Mouse (Mus musculus): ENCODE data around the gene Anapc4. TPM values are rescaled to one million over a fixed set of nuclear protein-coding genes. Genes with fewer than 3 reads are reported as not detected.

Gene Anapc4
- total and polyA plus RNA-seq, 3 experiments = 66.4 to 87.0 (median 85.6) TPM

GRCm38 (mm10) chr5:52821691-52822090 is 12.1 kb upstream of the Anapc4 start:
- in situ Hi-C loops (cut with MboI; ENCODE audit: low pct_ligation_motif_present, low pct_unique_long_range_greater_than_20kb, low sequenced_read_pairs) (loop anchor here (25.0 kb wide), 1 partner anchor 309 kb away; no protein-coding TSS in a partner anchor), dilution Hi-C loops (cut with MboI; ENCODE audit: extremely low pct_ligation_motif_present, extremely low pct_unique_long_range_greater_than_20kb, low sequenced_read_pairs) (no loop called here)
- Histone ChIP-seq H3K79me2 (replicated peaks; ENCODE audit: control insufficient read depth, extremely low read depth, insufficient read depth, poor library complexity, severe bottlenecking) (no peaks in the 10 kb centered on the region), H3K4me1 (ENCODE audit: control insufficient read depth in 1 of 2, insufficient read depth in 2 of 2) (no peaks in the 10 kb centered on the region), H3K36me3 (replicated peaks in 1 of 2; ENCODE audit: control insufficient read depth in 1 of 2, insufficient read depth in 1 of 2, low read length in 1 of 2) (peaks cover 52 to 73% of the 10 kb centered on the region in 2 experiments), H3K27me3 (replicated peaks) (no peaks in the 10 kb centered on the region), H3K4me2 (ENCODE audit: insufficient read depth, low read depth, poor library complexity, severe bottlenecking) (no peak overlapping the region), H3K9ac (ENCODE audit: insufficient read depth, low read depth) (no peak overlapping the region), H3K4me3 (replicated peaks in 1 of 3; ENCODE audit: low read depth in 2 of 3, low read length in 2 of 3, poor library complexity in 1 of 3) (no peak overlapping the region), H3K9me3 (replicated peaks; ENCODE audit: low read length) (no peaks in the 10 kb centered on the region), H3K27ac (ENCODE audit: insufficient read depth, low read depth) (no peak overlapping the region)
- DNase-seq (ENCODE audit: extremely low read depth) = peak; percentile 31
- TF ChIP-seq RAD21 (IDR thresholded peaks at IDR 0.05; ENCODE audit: low read depth, low read length) = peak; percentile 73
- TF ChIP-seq SMC3 (IDR thresholded peaks at IDR 0.05; ENCODE audit: low read depth, low read length) = peak; percentile 49
- peak in 1 of 2 experiments; percentile 69; a peak in 2 of 4 replicates for TF ChIP-seq CTCF (conservative IDR thresholded peaks at IDR 0.05 in 1 of 2, IDR thresholded peaks at IDR 0.05 in 1 of 2; ENCODE audit: low read depth in 2 of 2, low read length in 2 of 2)
- TF ChIP-seq MXI1 (IDR thresholded peaks at IDR 0.05; ENCODE audit: low read depth, low read length) = no peak

- no peak overlapping the region for H3K27ac ChIP-seq (ENCODE audit: insufficient read depth, low read depth)
- no peaks in the 10 kb centered on the region for H3K27me3 ChIP-seq (replicated peaks)
- H3K4me3 ChIP-seq (replicated peaks in 1 of 3; ENCODE audit: low read depth in 2 of 3, low read length in 2 of 3, poor library complexity in 1 of 3) = no peak overlapping the region
- no peaks in the 10 kb centered on the region for H3K9me3 ChIP-seq (replicated peaks; ENCODE audit: low read length)
- dilution Hi-C loops (cut with MboI; ENCODE audit: extremely low pct_ligation_motif_present, extremely low pct_unique_long_range_greater_than_20kb, low sequenced_read_pairs) (no loop called here), in situ Hi-C loops (cut with MboI; ENCODE audit: low pct_ligation_motif_present, low pct_unique_long_range_greater_than_20kb, low sequenced_read_pairs) (no loop called here)
- H3K9ac ChIP-seq (ENCODE audit: insufficient read depth, low read depth) = no peak overlapping the region
- DNase-seq (ENCODE audit: extremely low read depth) = no peak
- peaks cover 20 to 41% of the 10 kb centered on the region in 2 experiments for H3K36me3 ChIP-seq (replicated peaks in 1 of 2; ENCODE audit: control insufficient read depth in 1 of 2, insufficient read depth in 1 of 2, low read length in 1 of 2)
- TF ChIP-seq SMC3 (IDR thresholded peaks at IDR 0.05; ENCODE audit: low read depth, low read length) = no peak
- no peak for TF ChIP-seq ETS1 (conservative IDR thresholded peaks at IDR 0.05; ENCODE audit: low read depth, low read length)
- TF ChIP-seq ZC3H11A (IDR thresholded peaks at IDR 0.05; ENCODE audit: low read depth, low read length) = no peak
- no peak for TF ChIP-seq ELF1 (IDR thresholded peaks at IDR 0.05; ENCODE audit: low read depth, low read length)
- no peak for TF ChIP-seq HCFC1 (IDR thresholded peaks at IDR 0.05; ENCODE audit: low read depth, low read length)
- no peak for TF ChIP-seq CTCF (conservative IDR thresholded peaks at IDR 0.05 in 1 of 2, IDR thresholded peaks at IDR 0.05 in 1 of 2; ENCODE audit: low read depth in 2 of 2, low read length in 2 of 2)
- TF ChIP-seq POLR2AphosphoS2 (IDR thresholded peaks at IDR 0.05; ENCODE audit: low read depth, low read length) = no peak
- no peak for TF ChIP-seq NELFE (IDR thresholded peaks at IDR 0.05; ENCODE audit: low read depth, low read length)
- no peak overlapping the region for H3K4me2 ChIP-seq (ENCODE audit: insufficient read depth, low read depth, poor library complexity, severe bottlenecking)
- no peaks in the 10 kb centered on the region for H3K79me2 ChIP-seq (replicated peaks; ENCODE audit: control insufficient read depth, extremely low read depth, insufficient read depth, poor library complexity, severe bottlenecking)
- H3K4me1 ChIP-seq (ENCODE audit: control insufficient read depth in 1 of 2, insufficient read depth in 2 of 2) = peaks cover 0 to 3% of the 10 kb centered on the region in 2 experiments; a peak in 1 of 4 replicates
Observed at GRCm38 (mm10) chr5:52827923-52828322, 5.9 kb upstream of the Anapc4 start.

GRCm38 (mm10) chr5:52833005-52833404 is 807 bp upstream of the Anapc4 start:
- in situ Hi-C loops (cut with MboI; ENCODE audit: low pct_ligation_motif_present, low pct_unique_long_range_greater_than_20kb, low sequenced_read_pairs) (no loop called here), dilution Hi-C loops (cut with MboI; ENCODE audit: extremely low pct_ligation_motif_present, extremely low pct_unique_long_range_greater_than_20kb, low sequenced_read_pairs) (no loop called here)
- Histone ChIP-seq H3K27ac (ENCODE audit: insufficient read depth, low read depth) (no peak overlapping the region), H3K9ac (ENCODE audit: insufficient read depth, low read depth) (peak overlapping the region; percentile 89; the same call in 1 of the 2 replicates), H3K79me2 (replicated peaks; ENCODE audit: control insufficient read depth, extremely low read depth, insufficient read depth, poor library complexity, severe bottlenecking) (peaks cover 24% of the 10 kb centered on the region), H3K36me3 (replicated peaks in 1 of 2; ENCODE audit: control insufficient read depth in 1 of 2, insufficient read depth in 1 of 2, low read length in 1 of 2) (peaks cover 10 to 23% of the 10 kb centered on the region in 2 experiments), H3K4me2 (ENCODE audit: insufficient read depth, low read depth, poor library complexity, severe bottlenecking) (no peak overlapping the region), H3K27me3 (replicated peaks) (no peaks in the 10 kb centered on the region), H3K4me3 (replicated peaks in 1 of 3; ENCODE audit: low read depth in 2 of 3, low read length in 2 of 3, poor library complexity in 1 of 3) (peak overlapping the region in 2 of 3 experiments; percentile 64 to 92), H3K9me3 (replicated peaks; ENCODE audit: low read length) (no peaks in the 10 kb centered on the region), H3K4me1 (ENCODE audit: control insufficient read depth in 1 of 2, insufficient read depth in 2 of 2) (peaks cover 2 to 25% of the 10 kb centered on the region in 2 experiments; a peak in 3 of 4 replicates)
- peak; percentile 24 for DNase-seq (ENCODE audit: extremely low read depth)
- TF ChIP-seq EP300 (IDR thresholded peaks at IDR 0.05; ENCODE audit: low read length) (no peak), JUN (IDR thresholded peaks at IDR 0.05; ENCODE audit: insufficient read depth, low read depth, low read length) (no peak), RAD21 (IDR thresholded peaks at IDR 0.05; ENCODE audit: low read depth, low read length) (no peak)
